Mouse (Mus musculus) small intestine, adult 2 months (tissue): ENCODE measurements around the gene Lrp5.

ENCODE experiments used
- CTCF ChIP-seq: fragments of 200-500 bp; IDR thresholded peaks from 2 replicates; pipeline ENCODE4 v1.5.1; 2012; ENCODE audit warnings: low read depth, mild to moderate bottlenecking, control low read depth, inconsistent platforms, low read length, moderate library complexity, mixed read lengths; ENCODE audit not compliant: insufficient replicate concordance, insufficient read length; ENCODE audit errors: extremely low read depth
- POLR2A ChIP-seq: fragments of 200-500 bp; IDR thresholded peaks from 2 replicates; pipeline ENCODE4 v1.6.1; 2012; ENCODE audit warnings: low read depth, mild to moderate bottlenecking, control low read depth, inconsistent platforms, low read length, moderate library complexity

GRCm38 (mm10) chr19:3667155-3667895, 19.0 kb downstream of the Lrp5 start:
- no peak for TF ChIP-seq POLR2A
- no peak for TF ChIP-seq CTCF
